13 mouse cellular contexts compared by ENCODE assay signal in the genomic region with DNA sequence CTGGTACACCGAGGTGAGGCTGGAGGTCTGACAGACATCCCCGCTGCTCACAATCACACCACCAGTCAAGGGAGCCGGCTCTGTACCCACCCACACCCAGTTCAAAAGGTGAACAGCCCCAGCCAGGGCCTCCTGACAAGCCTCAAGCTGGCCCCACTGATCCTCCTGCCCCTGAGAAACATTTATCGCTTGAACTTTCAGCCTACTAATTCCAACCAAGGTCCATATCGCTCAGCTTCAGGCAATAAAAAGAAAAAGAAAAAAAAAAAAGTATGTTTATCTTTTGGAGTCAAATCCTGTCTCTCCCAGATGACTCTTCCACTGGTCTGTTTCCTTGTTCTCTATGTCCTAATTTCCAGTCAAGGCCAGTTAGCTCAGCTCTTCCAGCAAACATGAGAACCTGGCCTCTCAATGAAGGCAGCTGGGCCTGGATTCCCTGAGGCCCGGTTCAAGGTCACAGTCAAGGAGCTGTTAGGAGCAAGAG.
A peak's percentile ranks its signal among the peaks of the same experiment; 100 is the strongest.
DNase-seq lines count a peak whose midpoint lies in the region; ATAC-seq and TF ChIP-seq lines count a peak whose summit lies in the region.
"Had no signal": no experiment of that assay in that cellular context is flagged by ENCODE, and none has a peak within 500 bp of the region (broad histone marks: within the 10 kb centered on the region; RNA-seq: fewer than 3 reads in every experiment).

No protein-coding gene starts in this region.

- H3K27me3 ChIP-seq in kidney, embryonic 16.5 days (ENCODE audit: insufficient read depth, low read length) = no peaks in the 10 kb centered on the region
- 0 out of 2 replicates have a peak, but pooled peaks cover 4% of the 10 kb centered on the region for H3K27me3 ChIP-seq in liver, embryonic 11.5 days (replicated peaks; ENCODE audit: control insufficient read depth, insufficient read depth, low read length)
- no peaks in the 10 kb centered on the region for H3K27me3 ChIP-seq in stomach, postnatal 0 days (ENCODE audit: control insufficient read depth, insufficient read depth, low read length)

- H3K9ac ChIP-seq in kidney, embryonic 16.5 days (replicated peaks; ENCODE audit: low read length) = no peak overlapping the region
- H3K9ac ChIP-seq in liver, embryonic 11.5 days (ENCODE audit: low read depth, low read length) = no peak overlapping the region
- H3K9ac ChIP-seq in stomach, postnatal 0 days (ENCODE audit: low read length) = no peak overlapping the region
- H3K9ac ChIP-seq: limb, embryonic 13.5 days had no signal

- no peak for DNase-seq in kidney, adult 11 months
- DNase-seq in c-Kit-positive CD71-positive TER-119-positive erythroid progenitor cells, embryonic 14.5 days (ENCODE audit: low spot score) = peak; percentile 54
- peak; percentile 47 for DNase-seq in liver, embryonic 11.5 days (ENCODE audit: low spot score)
- peak; percentile 78 for DNase-seq in stomach, postnatal 0 days (ENCODE audit: low spot score)
- no peak for DNase-seq in thymus, postnatal 10 days (ENCODE audit: low spot score in 2 of 2)
- DNase-seq: adrenal gland, postnatal 10 days; cerebellum, adult 11-12 months; kidney, postnatal 10 days; thymus, postnatal 14 days had no signal

- no peak overlapping the region for H3K4me2 ChIP-seq in kidney, embryonic 16.5 days (replicated peaks; ENCODE audit: low read depth, low read length)
- no peak overlapping the region; the same call in none of the 2 replicates for H3K4me2 ChIP-seq in liver, embryonic 11.5 days
- H3K4me2 ChIP-seq in stomach, postnatal 0 days (replicated peaks; ENCODE audit: low read depth) = no peak overlapping the region
- H3K4me2 ChIP-seq: limb, embryonic 13.5 days; midbrain, embryonic 11.5 days had no signal

- no peak for TF ChIP-seq EP300 in stomach, postnatal 0 days (optimal IDR thresholded peaks at IDR 0.05)

- ATAC-seq in kidney, embryonic 16.5 days (ENCODE audit: low FRiP score, low TSS enrichment) = no peak
- peak; percentile 82 for ATAC-seq in liver, embryonic 11.5 days (replicated peaks; ENCODE audit: low FRiP score)
- ATAC-seq in stomach, postnatal 0 days (ENCODE audit: low FRiP score, low TSS enrichment) = peak; percentile 78
- ATAC-seq in monocyte, adult 5-6 weeks (replicated peaks; ENCODE audit: insufficient number of reproducible peaks, low FRiP score, low TSS enrichment, poor library complexity, severe bottlenecking) = no peak

- no peaks in the 10 kb centered on the region for H3K36me3 ChIP-seq in kidney, embryonic 16.5 days (ENCODE audit: insufficient read depth, low read length)
- no peaks in the 10 kb centered on the region for H3K36me3 ChIP-seq in liver, embryonic 11.5 days (ENCODE audit: control insufficient read depth, insufficient read depth, low read length)
- H3K36me3 ChIP-seq in stomach, postnatal 0 days (ENCODE audit: control insufficient read depth, insufficient read depth, low read length) = no peaks in the 10 kb centered on the region
- H3K36me3 ChIP-seq: limb, embryonic 13.5 days had no signal

- peak overlapping the region; percentile 54; the same call in 1 of the 2 replicates for H3K27ac ChIP-seq in kidney, embryonic 16.5 days (ENCODE audit: low read length)
- H3K27ac ChIP-seq in liver, embryonic 11.5 days (ENCODE audit: low read depth, low read length) = peak overlapping the region; percentile 59
- peak overlapping the region; percentile 56 for H3K27ac ChIP-seq in stomach, postnatal 0 days (replicated peaks)
- H3K27ac ChIP-seq: limb, embryonic 13.5 days had no signal

- TF ChIP-seq CTCF in stomach, postnatal 0 days (IDR thresholded peaks at IDR 0.05; ENCODE audit: low read depth) = no peak

- H3K4me3 ChIP-seq in kidney, embryonic 16.5 days (ENCODE audit: low read length) = no peak overlapping the region
- no peak overlapping the region for H3K4me3 ChIP-seq in liver, embryonic 11.5 days (ENCODE audit: low read depth, low read length)
- no peak overlapping the region for H3K4me3 ChIP-seq in stomach, postnatal 0 days (ENCODE audit: low read depth, low read length)
- H3K4me3 ChIP-seq: limb, embryonic 13.5 days had no signal

- H3K9me3 ChIP-seq in kidney, embryonic 16.5 days (ENCODE audit: low read length) = no peaks in the 10 kb centered on the region
- H3K9me3 ChIP-seq in liver, embryonic 11.5 days (ENCODE audit: control insufficient read depth, low read length) = no peaks in the 10 kb centered on the region
- no peaks in the 10 kb centered on the region for H3K9me3 ChIP-seq in stomach, postnatal 0 days (ENCODE audit: control insufficient read depth, low read length)
- H3K9me3 ChIP-seq: limb, embryonic 13.5 days had no signal

- H3K4me1 ChIP-seq in kidney, embryonic 16.5 days (ENCODE audit: insufficient read depth, low read length) = peaks cover 25% of the 10 kb centered on the region
- peaks cover 31% of the 10 kb centered on the region for H3K4me1 ChIP-seq in liver, embryonic 11.5 days (replicated peaks; ENCODE audit: control insufficient read depth, insufficient read depth, low read length)
- H3K4me1 ChIP-seq in stomach, postnatal 0 days (replicated peaks; ENCODE audit: control insufficient read depth, insufficient read depth) = no peaks in the 10 kb centered on the region
- H3K4me1 ChIP-seq: limb, embryonic 13.5 days had no signal

- 27% methylated on average over 6 of the region's 6 CpGs for WGBS in kidney, embryonic 16.5 days
- 38% methylated on average over 6 of the region's 6 CpGs for WGBS in liver, embryonic 11.5 days
- WGBS in stomach, postnatal 0 days = 42% methylated on average over 6 of the region's 6 CpGs

Comparison
In these comparisons a context has a peak if more than half of its experiments do, and no peak if none do; other contexts are left out.
1. ATAC-seq: peak in liver, embryonic 11.5 days (single experiment) and stomach, postnatal 0 days (single experiment); none in kidney, embryonic 16.5 days (single experiment) and monocyte, adult 5-6 weeks (single experiment).
2. DNase-seq: peak in c-Kit-positive CD71-positive TER-119-positive erythroid progenitor cells, embryonic 14.5 days (single experiment), liver, embryonic 11.5 days (single experiment) and stomach, postnatal 0 days (single experiment); none in kidney, adult 11 months (single experiment) and thymus, postnatal 10 days (0 of 2).
3. Peak in every context shown above with its lines, with median percentiles within 50 percentile points of each other: H3K27ac ChIP-seq.